Mouse (Mus musculus) left cerebral cortex, postnatal 14 days (tissue): Measurements from ENCODE around the gene Gpr4. TPM values are rescaled to one million over a fixed set of nuclear protein-coding genes. Genes with fewer than 3 reads are reported as not detected.

Experiments used
- DNase-seq, 2 experiments: peaks; one replicate each; pipeline ENCODE4 v3.0.0; 2021 to 2022; ENCODE audit warnings: low spot score in 2 of 2, mixed read lengths in 1 of 2
- intact Hi-C: fragments of 180-260 bp; cut with DNase I; formaldehyde crosslinking; loops from one replicate; pipeline ENCODE4 v1.15.1; 2025
- total RNA-seq, 2 experiments: library from RNA; stranded (reverse); gene quantifications; 2 replicates each; pipeline ENCODE4 v1.2.3; 2021

Gene Gpr4
- total RNA-seq, 2 experiments from 2014 or later, result 5.2 to 5.5 TPM

DNA sequence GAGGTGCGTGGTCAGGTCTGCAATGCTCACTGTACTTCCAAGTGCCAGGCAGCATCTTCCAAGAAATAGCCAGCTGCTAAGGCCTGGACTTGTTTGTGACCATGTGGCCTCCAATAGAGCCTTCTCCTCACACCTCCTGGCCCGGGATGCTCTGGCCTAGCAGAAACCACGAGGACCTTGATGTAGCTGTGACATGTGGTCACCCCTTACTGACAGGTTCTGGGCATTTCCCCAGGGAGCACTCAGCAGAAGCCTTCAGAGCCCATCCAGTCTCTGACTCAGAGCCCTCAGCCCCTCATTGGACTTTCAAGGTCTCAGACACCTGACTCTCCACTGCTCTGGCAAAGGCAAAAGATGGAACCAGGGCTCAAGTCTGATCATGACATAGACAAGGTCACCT, 32.7 kb downstream of the Gpr4 start:
- intact Hi-C loops, result no loop called here
- no peak for DNase-seq

DNA sequence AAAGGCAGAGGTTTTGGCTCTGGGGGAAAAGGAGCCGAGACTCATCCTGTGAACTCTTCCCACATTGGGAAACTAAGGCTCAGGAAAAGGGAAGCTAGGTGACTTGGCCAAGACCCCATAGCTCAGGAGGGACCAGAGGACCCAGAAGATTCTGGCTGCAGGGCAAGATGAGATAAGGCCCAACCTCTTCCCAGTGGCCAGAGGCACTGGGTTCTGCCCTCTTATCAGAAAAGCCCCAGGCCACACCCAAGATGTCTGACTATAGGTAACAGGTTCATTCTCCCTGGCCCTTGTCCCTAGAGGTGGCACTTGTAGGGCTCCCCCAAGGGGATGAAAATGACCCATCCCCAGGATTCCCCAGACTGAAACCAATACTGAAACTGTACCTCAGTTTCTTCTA, 34.5 kb downstream of the Gpr4 start:
- intact Hi-C loops, result no loop called here

DNA sequence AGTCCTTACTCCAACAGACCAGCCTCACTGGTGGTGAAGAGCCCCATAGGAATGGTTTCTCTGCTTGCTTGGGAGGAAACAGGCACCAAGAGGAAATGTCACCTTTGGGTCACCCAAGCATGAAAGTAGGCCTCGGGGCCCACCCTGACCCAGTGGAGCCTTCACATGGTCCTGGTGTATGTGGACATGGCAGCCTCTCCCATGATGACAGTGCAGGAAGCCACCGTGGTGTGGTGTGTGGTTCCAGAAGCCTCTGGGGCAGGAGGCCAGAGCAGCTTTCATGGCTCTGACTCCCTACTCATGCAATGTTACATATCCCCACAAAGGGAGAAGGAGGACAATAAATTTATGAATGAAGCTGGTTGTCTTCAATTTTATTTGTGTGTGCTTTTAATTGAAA, 35.2 kb downstream of the Gpr4 start:
- intact Hi-C loops, result no loop called here
- no peak for DNase-seq

More for the DNA sequence above, 34.5 kb downstream of the Gpr4 start:
- DNase-seq, result no peak

DNA sequence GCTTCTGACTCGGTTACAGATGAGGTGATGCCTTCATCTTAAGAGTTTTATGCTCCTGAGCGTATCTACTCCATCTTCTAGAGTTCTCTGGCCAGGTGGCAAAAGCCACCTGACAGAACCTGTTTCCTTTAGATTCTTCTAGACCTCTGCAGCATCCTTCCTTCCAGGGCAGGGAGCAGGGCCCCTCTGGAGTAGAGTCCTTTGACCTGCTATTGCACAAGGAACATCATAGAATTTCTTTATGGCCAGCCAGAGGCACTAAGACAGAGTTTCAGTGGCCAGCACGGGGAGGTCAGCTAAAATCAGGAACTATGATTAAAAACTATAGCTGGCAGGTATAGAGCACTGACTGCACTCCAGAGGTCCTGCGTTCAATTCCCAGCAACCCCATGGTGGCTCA, 39.7 kb downstream of the Gpr4 start:
- DNase-seq, result no peak
- intact Hi-C loops, result no loop called here

DNA sequence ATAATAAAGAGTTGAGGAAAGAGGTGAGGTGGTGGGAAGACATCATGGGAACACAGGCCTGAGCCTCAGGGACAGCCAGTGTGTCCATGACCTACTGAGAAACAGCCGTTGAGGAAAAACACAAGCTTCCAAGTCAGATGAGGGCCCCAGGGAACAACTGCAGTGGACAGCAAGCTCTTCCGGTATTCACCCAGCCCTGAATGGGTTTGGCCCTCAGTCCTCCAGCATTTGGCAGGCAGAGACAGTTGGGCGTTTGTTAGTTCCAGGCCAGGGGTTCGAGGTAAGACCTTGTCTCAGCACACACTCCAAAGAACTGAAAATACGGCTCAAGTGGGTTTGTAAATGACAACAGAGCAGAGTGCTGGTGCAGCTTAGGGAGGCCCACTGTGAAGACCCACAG, 41.1 kb downstream of the Gpr4 start:
- intact Hi-C loops, result no loop called here
- DNase-seq, result no peak

DNA sequence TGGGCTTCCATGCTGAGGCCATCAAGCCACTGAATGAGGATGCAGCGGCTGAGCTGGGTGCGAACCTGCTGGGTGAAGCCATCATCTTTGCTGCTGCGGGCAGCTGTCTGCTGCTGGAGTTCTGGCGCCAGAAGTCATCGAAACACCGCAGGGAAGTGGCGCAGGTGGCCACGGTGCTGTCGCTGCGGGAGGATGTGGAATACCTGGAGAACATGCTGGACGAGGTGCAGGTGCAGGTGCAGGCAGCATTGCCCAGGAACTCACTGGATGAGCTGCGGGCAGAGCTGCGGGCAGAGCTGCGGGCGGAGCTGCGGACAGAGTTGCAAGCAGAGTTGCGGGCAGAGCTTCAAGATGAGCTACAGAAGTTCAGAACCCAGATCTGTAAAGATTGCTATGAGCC, 43.1 kb downstream of the Gpr4 start:
- intact Hi-C loops, result no loop called here
- no peak for DNase-seq

DNA sequence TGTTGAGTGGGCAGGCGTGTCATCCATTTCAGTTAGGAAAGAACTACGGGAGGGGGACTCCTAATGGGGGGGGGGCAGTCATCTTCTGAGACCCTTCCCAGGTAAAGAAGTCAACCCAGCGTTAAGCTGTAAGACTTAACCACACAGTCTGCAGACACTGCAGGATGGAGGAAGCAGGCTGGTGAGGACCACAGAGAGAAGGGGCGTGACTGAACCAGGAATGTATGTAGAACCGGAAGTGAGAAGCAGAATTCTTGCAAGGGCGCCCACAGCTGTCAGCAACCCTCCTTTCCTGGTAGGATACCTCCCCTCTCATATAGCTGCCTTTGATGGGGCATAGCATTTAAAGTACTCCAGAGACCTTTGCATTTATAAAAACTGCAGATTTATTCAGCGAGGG, 44.2 kb downstream of the Gpr4 start:
- no peak for DNase-seq
- intact Hi-C loops, result no loop called here

DNA sequence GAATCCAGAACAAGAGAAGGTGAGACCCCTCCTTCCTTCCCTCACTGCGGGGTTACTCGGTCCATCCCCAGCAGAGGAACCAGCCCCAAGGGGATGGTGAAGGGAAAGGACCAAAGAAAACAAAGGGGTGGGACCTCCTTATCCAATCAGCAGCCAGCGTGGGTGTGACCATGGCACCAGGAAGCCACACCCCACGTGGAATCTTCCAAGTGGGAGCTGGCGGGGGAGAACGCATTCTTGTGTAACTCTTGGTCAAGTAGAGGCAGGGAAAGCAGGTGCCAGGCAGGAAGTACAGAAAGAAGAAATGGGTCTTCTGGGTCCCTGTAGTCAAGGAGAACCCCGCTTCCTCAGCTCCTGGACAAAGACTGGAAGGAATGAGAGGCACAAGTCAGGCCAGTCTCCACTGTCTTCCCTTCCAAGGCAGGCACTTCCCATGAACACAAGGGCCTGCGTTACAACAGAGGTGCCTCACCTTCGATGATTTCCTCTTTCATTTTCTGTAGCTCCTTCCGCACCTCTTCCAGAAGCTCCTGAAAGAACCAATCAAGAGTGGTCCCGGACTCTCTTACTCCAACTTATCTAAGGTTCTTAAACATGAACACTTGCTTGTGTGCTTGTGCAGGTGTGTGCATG, 45.2 kb downstream of the Gpr4 start:
- DNase-seq, result peak; percentile 57 to 86
- intact Hi-C loops, result no loop called here

DNA sequence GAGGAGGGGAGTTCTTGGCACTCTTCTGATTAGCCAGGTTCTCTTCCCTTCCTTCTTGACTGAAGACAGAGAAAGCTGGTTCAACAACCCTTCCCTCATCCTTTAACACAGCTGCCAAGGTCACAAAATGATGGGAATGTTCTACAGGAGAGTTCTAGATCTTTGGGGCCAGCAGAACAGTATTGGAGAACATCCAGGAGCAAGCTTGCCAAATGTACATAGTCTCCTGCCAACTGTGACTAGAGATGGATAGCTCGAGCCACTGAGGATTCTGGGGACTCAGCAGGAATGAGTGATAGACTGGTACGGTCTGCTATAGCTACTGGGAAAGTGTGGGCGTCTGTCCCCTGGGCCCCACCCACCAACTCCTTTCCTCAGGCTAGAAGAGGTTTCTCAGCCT, 46.0 kb downstream of the Gpr4 start:
- intact Hi-C loops, result no loop called here
- DNase-seq, result no peak

DNA sequence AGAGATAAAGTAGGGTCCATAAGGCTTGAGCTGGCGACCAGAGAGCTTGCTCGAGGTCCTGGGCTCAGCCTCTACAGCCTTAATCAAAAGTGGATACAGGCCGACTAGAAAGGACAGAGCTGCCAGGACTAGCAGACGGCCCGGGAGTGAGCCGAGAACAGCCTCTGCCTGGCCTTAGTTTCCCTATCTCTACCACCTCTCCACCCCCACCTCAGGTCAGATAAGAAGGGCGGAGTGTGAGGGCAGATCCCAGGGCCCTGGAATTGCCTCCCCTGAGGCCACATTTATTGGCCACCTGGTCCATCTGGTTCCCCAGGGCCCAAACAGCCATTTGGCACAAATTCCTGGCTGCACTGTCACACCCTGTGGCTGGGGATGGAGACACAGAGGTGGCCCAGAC, 52.8 kb downstream of the Gpr4 start:
- DNase-seq, result no peak
- intact Hi-C loops, result no loop called here

DNA sequence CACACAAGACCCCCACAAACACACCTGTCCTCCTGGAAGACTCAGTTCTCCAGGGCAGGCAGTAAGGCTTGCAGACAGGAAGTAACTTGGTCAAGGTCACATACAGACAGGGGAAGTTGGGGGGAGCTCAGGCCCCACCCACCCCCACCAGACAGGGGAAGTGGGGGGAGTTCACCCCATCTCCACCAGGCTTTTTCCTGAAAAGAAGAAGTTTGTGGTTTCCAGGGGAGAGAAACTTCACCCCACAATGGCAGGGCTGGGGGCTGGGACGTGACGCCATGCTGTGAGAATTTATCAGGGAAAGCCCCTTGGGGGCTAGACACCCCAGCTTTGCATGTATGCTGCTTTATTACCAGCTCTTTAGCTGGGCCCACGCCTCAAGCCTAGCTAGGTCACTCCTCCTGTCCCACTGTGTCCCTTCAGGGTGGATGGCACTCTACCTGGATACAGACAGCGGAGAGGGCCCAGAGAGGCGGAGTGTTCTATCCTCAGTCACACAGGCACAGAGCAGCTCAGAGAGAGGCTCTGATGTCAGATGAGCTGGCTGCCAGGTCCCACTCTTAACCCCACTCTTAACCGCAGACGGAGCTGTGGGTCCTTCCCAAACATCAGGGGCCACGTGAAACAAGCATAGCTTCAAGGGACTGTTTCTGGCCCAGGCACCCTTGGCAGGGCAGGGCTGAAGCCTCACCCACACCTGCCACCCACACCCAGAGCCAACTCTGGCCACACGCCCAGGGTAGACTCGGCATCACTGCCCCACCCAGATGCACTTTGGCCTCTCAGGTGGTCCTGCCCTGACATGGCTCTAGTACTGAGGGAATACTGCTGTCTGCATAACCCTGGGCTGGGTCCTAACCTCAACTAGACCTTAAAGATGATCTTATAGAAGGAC, 53.8 kb downstream of the Gpr4 start:
- no peak for DNase-seq
- intact Hi-C loops, result no loop called here

DNA sequence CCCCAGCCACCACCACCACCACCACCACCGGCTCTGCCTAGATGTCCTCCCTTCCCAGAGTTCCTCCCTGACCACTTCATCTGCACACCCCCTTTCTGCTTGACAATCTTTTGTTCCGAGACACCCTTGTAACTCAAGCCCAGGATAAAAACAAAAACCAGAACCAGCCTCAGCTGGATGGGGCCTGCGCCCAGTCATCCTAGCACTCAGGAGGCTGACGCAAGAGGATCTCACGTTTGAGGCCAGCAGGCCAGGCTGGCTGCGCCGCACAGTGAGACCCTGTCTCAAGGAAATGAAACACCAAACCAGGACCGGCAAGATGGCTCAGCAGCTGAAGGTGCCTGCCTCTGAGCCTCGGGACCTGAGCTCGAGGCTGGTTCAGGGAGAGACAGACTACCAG, 54.7 kb downstream of the Gpr4 start:
- DNase-seq, result no peak
- intact Hi-C loops, result no loop called here

DNA sequence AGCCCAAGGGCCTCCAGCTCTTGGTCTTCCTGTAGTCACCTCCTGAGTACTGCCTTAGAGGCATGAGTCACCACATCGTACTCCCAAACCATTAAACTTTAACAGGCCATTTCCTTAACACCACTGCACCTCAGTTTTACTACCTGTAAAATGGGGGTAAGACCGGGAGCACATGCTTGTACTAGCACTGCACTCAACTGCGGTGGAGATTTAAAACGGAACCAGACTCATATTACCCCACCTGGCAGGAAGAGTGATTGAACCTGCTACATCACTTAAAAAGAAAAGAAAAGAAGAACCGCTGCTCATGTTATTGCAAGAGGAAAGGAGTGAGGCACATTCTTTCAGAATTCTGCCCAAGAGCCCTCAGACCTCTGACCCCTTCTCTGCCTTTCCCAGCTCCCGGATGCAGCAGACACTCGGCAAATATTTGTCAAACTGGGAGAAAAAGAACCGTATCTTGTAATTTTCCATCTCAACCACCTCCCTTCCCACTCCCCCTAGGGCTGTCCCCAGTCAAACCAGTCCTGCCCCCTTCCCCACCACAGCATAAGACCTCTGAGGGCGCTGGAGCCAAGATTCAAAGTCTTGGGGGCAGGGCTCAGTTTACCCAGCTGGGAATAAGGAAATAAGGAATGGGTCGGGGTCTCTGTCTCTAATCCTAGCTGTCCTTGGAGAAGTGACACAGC, 56.8 kb downstream of the Gpr4 start:
- DNase-seq, result no peak
- intact Hi-C loops, result no loop called here

DNA sequence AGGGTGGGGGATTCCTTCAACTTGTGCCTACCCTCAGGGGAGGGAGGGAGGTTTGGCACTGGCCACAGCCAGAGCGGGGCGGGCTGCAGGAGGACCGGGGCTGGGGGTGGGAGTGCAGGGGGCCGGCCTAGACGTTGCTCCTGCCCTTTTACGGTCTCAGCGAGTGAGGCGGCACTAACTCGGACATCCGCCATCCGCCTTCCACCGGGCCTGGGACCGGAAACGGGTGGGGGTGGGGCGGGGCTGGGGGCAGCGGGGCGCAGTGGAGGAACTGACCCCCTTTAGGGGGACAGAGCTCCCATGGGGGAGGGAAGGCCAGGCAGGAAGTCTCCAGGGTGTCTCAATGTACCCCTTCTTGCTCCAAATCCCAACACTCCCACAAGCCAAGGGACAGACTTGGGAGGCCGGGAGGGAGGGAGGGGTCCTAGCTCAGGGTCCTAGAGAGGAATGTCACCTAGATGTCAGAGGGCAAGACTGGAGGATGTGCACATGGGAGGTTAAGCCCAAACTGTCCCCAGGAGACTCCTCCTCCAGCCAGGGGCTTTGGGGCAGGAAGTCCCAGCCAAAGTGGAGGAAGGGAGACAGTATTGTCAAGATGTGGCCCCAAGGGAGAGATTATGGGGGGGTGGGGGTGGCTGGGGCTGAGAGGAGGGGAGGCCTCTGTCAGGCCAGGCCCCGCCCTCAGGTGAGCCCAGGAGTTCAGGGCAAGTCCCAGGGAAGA, 57.5 kb downstream of the Gpr4 start:
- intact Hi-C loops, result no loop called here
- no peak for DNase-seq

DNA sequence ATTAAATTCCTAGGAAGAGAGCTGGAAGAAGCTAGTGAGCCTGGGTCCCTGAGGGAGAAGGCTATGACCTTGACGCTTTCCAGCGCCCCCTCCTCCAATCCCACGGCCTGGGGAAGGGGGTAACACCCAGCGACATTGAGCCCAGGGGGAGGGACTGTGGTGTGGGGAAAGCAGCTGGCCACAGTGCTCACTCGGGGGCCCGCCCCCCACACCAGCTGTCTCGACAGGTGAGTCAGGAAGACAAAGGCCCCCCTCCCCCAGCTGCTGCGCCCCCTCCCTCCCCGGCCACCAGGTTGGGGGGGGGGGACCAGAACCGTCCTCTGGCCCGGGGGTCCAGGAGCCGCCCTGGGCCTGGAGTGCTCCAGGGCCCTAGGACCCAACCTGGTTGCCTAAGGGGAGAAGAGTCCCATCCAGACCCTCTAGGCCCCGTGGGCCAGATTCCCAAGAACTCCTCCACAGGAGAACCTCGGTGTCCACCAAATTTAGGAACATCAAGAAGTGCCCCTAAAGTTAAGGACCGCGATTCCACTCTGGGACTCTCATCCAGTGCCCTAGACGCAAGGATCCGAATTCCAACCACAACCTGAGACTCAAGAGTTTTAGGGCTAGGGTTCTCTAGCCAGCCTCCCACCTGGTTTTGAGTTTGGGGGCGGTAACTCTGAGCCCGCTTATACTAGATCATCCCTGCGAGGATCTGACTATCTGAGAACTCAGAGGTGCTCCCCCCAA, 58.3 kb downstream of the Gpr4 start:
- no peak for DNase-seq

DNA sequence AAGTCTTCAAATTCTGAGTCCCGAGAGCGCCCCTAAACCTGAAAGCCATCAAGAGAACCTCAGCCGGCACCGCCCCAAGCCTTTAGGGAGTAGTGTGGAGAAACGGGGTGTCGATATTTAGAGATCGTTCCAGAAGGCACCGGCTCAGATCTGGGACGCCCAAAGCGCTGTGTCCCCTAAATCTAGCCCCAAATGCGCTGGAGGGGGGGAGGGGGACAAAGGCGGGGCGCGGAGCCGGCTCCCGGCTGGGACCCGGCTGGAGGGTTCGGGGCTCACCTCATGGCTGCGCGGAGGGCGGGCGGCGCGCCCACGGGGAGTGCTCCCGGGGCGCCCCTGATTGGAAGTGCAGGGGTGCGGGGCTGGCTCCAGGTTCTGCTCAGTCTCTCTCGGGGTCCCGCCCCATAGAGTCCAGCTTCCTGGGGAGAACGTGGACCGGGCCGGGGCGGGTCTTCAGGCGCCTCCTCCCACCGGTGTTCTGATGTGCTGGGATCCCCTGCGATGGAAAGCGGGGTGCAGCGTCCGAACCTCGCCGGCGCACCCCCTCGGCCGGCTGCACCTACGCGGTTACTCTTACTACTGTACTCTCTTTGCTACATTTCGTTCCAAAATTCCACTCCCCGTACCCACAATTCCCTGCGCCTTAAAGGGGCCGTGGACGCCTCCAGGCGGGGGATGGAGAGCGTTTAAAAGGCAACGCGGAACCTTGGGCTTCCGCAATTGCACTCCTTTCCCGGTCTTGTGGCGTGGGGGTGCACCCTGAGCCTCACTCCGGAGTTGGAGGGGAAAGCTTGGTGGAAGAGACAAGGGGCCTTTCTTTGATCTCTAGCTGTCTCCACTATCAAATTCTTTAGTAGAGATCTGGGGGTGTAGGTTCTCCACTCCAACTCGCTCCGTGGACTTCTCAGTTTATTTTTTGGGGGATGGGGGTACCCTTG, 59.2 kb downstream of the Gpr4 start, which contains the start of gene Vasp:
TSS of gene Vasp (minus strand) at position 580 of the 935 bp plus-strand sequence.
- intact Hi-C loops, result no loop called here
- peak; percentile 75 to 87 for DNase-seq

More for the DNA sequence above, 58.3 kb downstream of the Gpr4 start:
- intact Hi-C loops, result no loop called here

DNA sequence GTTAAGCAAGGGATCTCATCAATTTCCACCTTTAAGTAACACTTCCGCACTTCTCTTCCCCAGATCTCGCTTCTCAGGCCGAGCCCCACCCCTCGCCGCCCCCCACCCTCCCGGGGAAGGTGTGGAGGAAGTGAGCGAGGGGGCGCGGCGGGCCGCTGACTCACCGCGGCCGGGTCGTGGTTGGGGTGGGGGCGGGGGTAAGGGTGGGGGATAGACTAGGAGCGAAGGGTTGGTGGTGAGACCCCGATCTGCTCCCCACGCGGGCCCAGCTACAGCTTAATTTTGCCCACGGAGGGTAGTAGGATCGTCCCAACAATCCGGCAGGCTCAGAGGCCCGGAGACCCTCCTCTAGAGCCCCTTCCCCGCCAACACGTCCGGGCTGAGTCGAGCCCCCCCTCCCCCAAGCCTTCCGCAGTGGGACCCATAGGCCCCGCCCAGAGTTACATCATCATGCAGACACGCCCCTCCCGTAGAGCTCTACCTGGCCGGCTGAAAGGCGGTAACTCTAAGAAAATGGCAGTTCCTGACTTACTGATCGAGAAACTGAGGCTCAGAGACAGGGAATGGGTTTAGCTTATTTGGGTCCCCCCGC, 59.9 kb downstream of the Gpr4 start:
- intact Hi-C loops, result no loop called here
- no peak for DNase-seq
